Mouse (Mus musculus) heart, embryonic 14.5 days (tissue): ENCODE results near the gene Bank1. TPM values are rescaled to one million over a fixed set of nuclear protein-coding genes. Genes with fewer than 3 reads are reported as not detected.

Source experiments
- ATAC-seq: fragments of 200-750 bp; cut with Nextera tagmentation; 2 replicates; pipeline ENCODE4 v1.8.0; 2017; ENCODE audit warnings: low read depth, moderate TSS enrichment; ENCODE audit not compliant: insufficient number of reproducible peaks, insufficient read depth, low FRiP score
- H3K27ac ChIP-seq, 2 experiments: fragments of 200-500 bp in 1 of 2; fragments of 300-500 bp in 1 of 2; sonication (generic) in 1 of 2; replicated peaks in 1 of 2; 2 replicates each; pipeline ENCODE4 v1.5.1; 2012 to 2014; ENCODE audit warnings: low read depth in 2 of 2, low read length in 2 of 2, control low read depth in 1 of 2, mild to moderate bottlenecking in 1 of 2, mixed read lengths in 1 of 2; ENCODE audit not compliant: control insufficient read depth in 1 of 2, insufficient read depth in 1 of 2
- H3K27me3 ChIP-seq: fragments of 300-500 bp; sonication (generic); 2 replicates; pipeline ENCODE4 v1.6.1; 2014; ENCODE audit warnings: mild to moderate bottlenecking, low read length, control low read depth; ENCODE audit not compliant: control insufficient read depth, insufficient read depth
- H3K36me3 ChIP-seq: fragments of 300-500 bp; sonication (generic); 2 replicates; pipeline ENCODE4 v1.6.1; 2014; ENCODE audit warnings: mild to moderate bottlenecking, control low read depth, low read length, mixed read lengths; ENCODE audit not compliant: control insufficient read depth, insufficient read depth
- H3K4me1 ChIP-seq, 2 experiments: fragments of 200-500 bp in 1 of 2; fragments of 300-500 bp in 1 of 2; sonication (generic) in 1 of 2; 2 replicates each; pipeline ENCODE4 v1.6.1; 2012 to 2014; ENCODE audit warnings: low read length in 2 of 2, control low read depth in 1 of 2, mixed read lengths in 1 of 2; ENCODE audit not compliant: control insufficient read depth in 2 of 2, insufficient read depth in 2 of 2
- H3K4me2 ChIP-seq: fragments of 300-500 bp; sonication (generic); 2 replicates; pipeline ENCODE4 v1.6.1; 2014; ENCODE audit warnings: mild to moderate bottlenecking, low read length
- H3K4me3 ChIP-seq, 2 experiments: fragments of 200-500 bp in 1 of 2; fragments of 300-500 bp in 1 of 2; sonication (generic) in 1 of 2; 2 replicates each; pipeline ENCODE4 v1.5.1; 2012 to 2014; ENCODE audit warnings: low read length in 2 of 2, mild to moderate bottlenecking in 2 of 2, control low read depth in 1 of 2, low read depth in 1 of 2, moderate library complexity in 1 of 2; ENCODE audit not compliant: control insufficient read depth in 1 of 2, insufficient read depth in 1 of 2
- H3K9ac ChIP-seq: fragments of 300-500 bp; sonication (generic); 2 replicates; pipeline ENCODE4 v1.6.1; 2014; ENCODE audit warnings: mild to moderate bottlenecking, low read length
- H3K9me3 ChIP-seq: fragments of 300-500 bp; sonication (generic); 2 replicates; pipeline ENCODE4 v1.6.1; 2016; ENCODE audit warnings: low read length, control low read depth; ENCODE audit not compliant: control insufficient read depth
- WGBS: fragments of 180-500 bp; shearing (Covaris S2); extraction: QIAGEN DNeasy Blood & Tissue Kit; methylation state at CpG from one replicate; pipeline ENCODE4 v1.1.7; 2014; 5-methylcytosine and 5-hydroxymethylcytosine counted together
- polyA plus RNA-seq: library from polyadenylated mRNA; unstranded; fragments of >200 nt; fragmentation: Nextera tagmentation; extraction: Ambion mirVana; gene quantifications from 2 replicates; pipeline ENCODE4 v1.2.1, GENCODE M21; 2014

The Bank1 gene
- polyA plus RNA-seq, 1 experiment from 2014 or later = 0.62 TPM

DNA sequence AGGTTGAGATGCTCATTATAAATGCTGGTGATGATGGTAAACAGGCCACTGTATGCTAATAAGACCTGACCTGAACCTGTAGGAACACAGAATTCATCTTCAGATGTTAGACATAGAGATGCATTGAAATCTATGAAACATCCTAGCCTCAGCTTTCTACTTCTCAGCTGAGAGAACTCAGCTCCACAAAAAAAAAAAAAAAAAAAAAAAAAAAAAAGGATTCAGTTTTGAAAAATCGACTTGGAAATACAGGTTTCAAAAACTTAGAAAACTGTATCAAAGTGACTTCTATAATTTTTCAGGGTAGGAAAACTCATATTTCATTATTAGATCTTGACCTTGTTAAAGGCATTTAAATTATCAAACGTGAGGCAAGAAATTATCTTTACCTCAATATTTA lies 222.5 kb downstream of the Bank1 start:
- H3K27ac ChIP-seq = no peak overlapping the region
- no peak overlapping the region for H3K9ac ChIP-seq
- no peak for ATAC-seq
- H3K27me3 ChIP-seq = no peaks in the 10 kb centered on the region
- H3K36me3 ChIP-seq = no peaks in the 10 kb centered on the region
- no peak overlapping the region for H3K4me2 ChIP-seq
- 67% methylated on average over 2 of the region's 2 CpGs for WGBS
- no peaks in the 10 kb centered on the region for H3K4me1 ChIP-seq
- no peaks in the 10 kb centered on the region for H3K9me3 ChIP-seq
- H3K4me3 ChIP-seq = no peak overlapping the region

DNA sequence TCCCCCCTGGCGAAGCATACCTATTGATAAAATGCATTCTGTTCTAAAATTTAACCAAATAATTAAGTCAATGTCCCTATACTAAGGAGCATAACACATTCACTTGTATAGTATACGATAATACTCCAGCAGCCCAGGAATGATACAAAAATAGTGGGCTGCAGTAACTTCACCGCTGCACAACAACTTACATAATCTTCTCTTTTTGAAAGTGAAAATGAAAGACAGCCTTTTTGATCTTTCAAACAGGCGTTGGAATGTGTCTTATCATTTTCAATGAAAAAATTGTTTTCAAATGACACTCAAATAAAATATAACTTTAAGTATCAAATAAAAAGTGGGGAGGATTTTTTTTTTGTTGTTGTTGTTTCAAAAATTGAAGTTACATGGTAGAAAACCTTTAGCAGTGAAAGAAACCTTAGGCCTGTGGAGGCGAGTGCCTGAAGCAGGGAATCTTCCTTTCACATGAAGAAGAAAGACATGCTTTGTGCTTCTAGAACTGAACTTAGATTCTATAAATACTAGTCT lies 224.8 kb downstream of the Bank1 start:
- 78% methylated on average over 5 of the region's 5 CpGs for WGBS
- no peaks in the 10 kb centered on the region for H3K4me1 ChIP-seq
- H3K27ac ChIP-seq = no peak overlapping the region
- no peaks in the 10 kb centered on the region for H3K9me3 ChIP-seq
- no peak overlapping the region for H3K4me2 ChIP-seq
- ATAC-seq = no peak
- no peaks in the 10 kb centered on the region for H3K36me3 ChIP-seq
- no peaks in the 10 kb centered on the region for H3K27me3 ChIP-seq
- H3K9ac ChIP-seq = no peak overlapping the region
- H3K4me3 ChIP-seq = no peak overlapping the region

DNA sequence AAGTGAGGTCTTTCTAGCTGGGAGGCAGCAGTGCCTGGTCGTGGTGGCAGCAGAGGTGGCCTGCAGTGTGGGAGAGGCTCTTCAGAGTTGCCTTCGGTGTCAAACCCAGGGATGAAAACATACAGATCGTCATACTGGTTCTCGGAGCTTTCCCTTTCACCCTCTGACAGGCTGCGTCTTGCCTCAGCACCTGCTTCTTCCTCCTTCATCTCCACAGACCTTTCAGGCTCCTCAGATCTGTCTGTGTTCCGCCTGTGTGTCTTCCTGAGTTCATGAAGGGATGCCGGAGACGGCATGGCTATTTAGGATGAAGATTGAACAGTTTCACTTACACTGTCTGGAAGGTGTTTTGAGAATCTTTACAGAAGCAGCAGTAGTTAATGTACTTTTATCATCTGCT lies 225.6 kb downstream of the Bank1 start:
- Histone ChIP-seq H3K9me3 (no peaks in the 10 kb centered on the region), H3K27ac (no peak overlapping the region), H3K9ac (no peak overlapping the region), H3K4me2 (no peak overlapping the region), H3K4me3 (no peak overlapping the region), H3K27me3 (no peaks in the 10 kb centered on the region), H3K4me1 (no peaks in the 10 kb centered on the region), H3K36me3 (no peaks in the 10 kb centered on the region)
- 69% methylated on average over 8 of the region's 8 CpGs for WGBS
- ATAC-seq = no peak

- Histone ChIP-seq H3K36me3 (no peaks in the 10 kb centered on the region), H3K9me3 (no peaks in the 10 kb centered on the region), H3K4me2 (no peak overlapping the region), H3K27ac (no peak overlapping the region), H3K4me1 (no peaks in the 10 kb centered on the region), H3K4me3 (no peak overlapping the region), H3K9ac (no peak overlapping the region), H3K27me3 (no peaks in the 10 kb centered on the region)
- 74% methylated on average over 7 of the region's 7 CpGs for WGBS
- ATAC-seq = no peak
Measured at GRCm38 (mm10) chr3:136086948-136087660, 238.8 kb downstream of the Bank1 start.

GRCm38 (mm10) chr3:136086431-136086830 lies 239.4 kb downstream of the Bank1 start:
- WGBS = 64% methylated on average over 5 of the region's 5 CpGs
- Histone ChIP-seq H3K36me3 (no peaks in the 10 kb centered on the region), H3K9me3 (no peaks in the 10 kb centered on the region), H3K9ac (no peak overlapping the region), H3K27ac (no peak overlapping the region), H3K27me3 (no peaks in the 10 kb centered on the region), H3K4me3 (no peak overlapping the region), H3K4me1 (no peaks in the 10 kb centered on the region), H3K4me2 (no peak overlapping the region)
- ATAC-seq = no peak

- 41% methylated on average over 1 of the region's 1 CpGs for WGBS
- Histone ChIP-seq H3K4me2 (no peak overlapping the region), H3K4me1 (no peaks in the 10 kb centered on the region), H3K9me3 (no peaks in the 10 kb centered on the region), H3K9ac (no peak overlapping the region), H3K27me3 (no peaks in the 10 kb centered on the region), H3K27ac (no peak overlapping the region), H3K36me3 (no peaks in the 10 kb centered on the region), H3K4me3 (no peak overlapping the region)
- ATAC-seq = no peak
Measured at GRCm38 (mm10) chr3:136085077-136085476, 240.8 kb downstream of the Bank1 start.

- H3K27me3 ChIP-seq = no peaks in the 10 kb centered on the region
- H3K9me3 ChIP-seq = no peaks in the 10 kb centered on the region
- ATAC-seq = no peak
- H3K4me1 ChIP-seq = no peaks in the 10 kb centered on the region
- H3K4me3 ChIP-seq = no peak overlapping the region
- H3K36me3 ChIP-seq = no peaks in the 10 kb centered on the region
- no peak overlapping the region for H3K9ac ChIP-seq
- WGBS = 64% methylated on average over 5 of the region's 5 CpGs
- H3K4me2 ChIP-seq = no peak overlapping the region
- H3K27ac ChIP-seq = no peak overlapping the region
Measured at GRCm38 (mm10) chr3:136084066-136084465, 241.8 kb downstream of the Bank1 start.

GRCm38 (mm10) chr3:136081264-136081663 lies 244.6 kb downstream of the Bank1 start:
- Histone ChIP-seq H3K27ac (no peak overlapping the region), H3K36me3 (no peaks in the 10 kb centered on the region), H3K9me3 (no peaks in the 10 kb centered on the region), H3K4me1 (no peaks in the 10 kb centered on the region), H3K4me2 (no peak overlapping the region), H3K9ac (no peak overlapping the region), H3K27me3 (no peaks in the 10 kb centered on the region), H3K4me3 (no peak overlapping the region)
- WGBS = 70% methylated on average over 1 of the region's 1 CpGs
- ATAC-seq = no peak
